Mouse (Mus musculus) liver, embryonic 13.5 days (tissue): Measurements from ENCODE around the gene Hemk1. TPM values are rescaled to one million over a fixed set of nuclear protein-coding genes. Genes with fewer than 3 reads are reported as not detected.

Experiments
- ATAC-seq: fragments of 200-750 bp; cut with Nextera tagmentation; 2 replicates; pipeline ENCODE4 v1.8.0; 2017; ENCODE audit warnings: low read depth, mild to moderate bottlenecking, moderate number of reproducible peaks, moderate library complexity
- DNase-seq: peaks from one replicate; pipeline ENCODE4 v3.0.0; 2022
- H3K27ac ChIP-seq: fragments of 300-500 bp; sonication (generic); 2 replicates; pipeline ENCODE4 v1.5.1; 2015; ENCODE audit warnings: moderate library complexity, mild to moderate bottlenecking, inconsistent platforms
- H3K27me3 ChIP-seq: fragments of 300-500 bp; sonication (generic); 2 replicates; pipeline ENCODE4 v1.6.1; 2015; ENCODE audit warnings: mild to moderate bottlenecking, inconsistent platforms
- H3K36me3 ChIP-seq: fragments of 300-500 bp; sonication (generic); 2 replicates; pipeline ENCODE4 v1.6.1; 2015; ENCODE audit warnings: mild to moderate bottlenecking, inconsistent platforms
- H3K4me1 ChIP-seq: fragments of 300-500 bp; sonication (generic); replicated peaks from 2 replicates; pipeline ENCODE4 v1.6.1; 2015; ENCODE audit warnings: inconsistent platforms
- H3K4me2 ChIP-seq: fragments of 300-500 bp; sonication (generic); 2 replicates; pipeline ENCODE4 v1.6.1; 2015; ENCODE audit warnings: inconsistent platforms, mild to moderate bottlenecking, moderate library complexity
- H3K4me3 ChIP-seq: fragments of 300-500 bp; sonication (generic); replicated peaks from 2 replicates; pipeline ENCODE4 v1.5.1; 2015; ENCODE audit warnings: mild to moderate bottlenecking, inconsistent platforms
- H3K9ac ChIP-seq: fragments of 300-500 bp; sonication (generic); 2 replicates; pipeline ENCODE4 v1.6.1; 2015; ENCODE audit warnings: mild to moderate bottlenecking, inconsistent platforms
- H3K9me3 ChIP-seq: fragments of 300-500 bp; sonication (generic); replicated peaks from 2 replicates; pipeline ENCODE4 v1.6.1; 2016; ENCODE audit warnings: inconsistent platforms
- WGBS: fragments of 180-500 bp; shearing (Covaris S2); methylation state at CpG from one replicate; pipeline ENCODE4 v1.1.7; 2015; ENCODE audit not compliant: insufficient replicate concordance; 5-methylcytosine and 5-hydroxymethylcytosine counted together
- polyA plus RNA-seq: library from polyadenylated mRNA; unstranded; fragments of >200 nt; fragmentation: Nextera tagmentation; extraction: Ambion mirVana; gene quantifications from 2 replicates; pipeline ENCODE4 v1.2.1, GENCODE M21; 2015

Gene Hemk1
- polyA plus RNA-seq, 1 experiment from 2014 or later, result 3.8 TPM

GRCm38 (mm10) chr9:107368302-107368701, 30.2 kb upstream of the Hemk1 start:
- Histone ChIP-seq H3K9ac (peak overlapping the region; percentile 76), H3K9me3 (no peaks in the 10 kb centered on the region), H3K4me1 (peaks cover 66% of the 10 kb centered on the region), H3K4me3 (no peak overlapping the region), H3K27ac (peak overlapping the region; percentile 98), H3K27me3 (peaks cover 22% of the 10 kb centered on the region), H3K36me3 (no peaks in the 10 kb centered on the region), H3K4me2 (peak overlapping the region; percentile 69)
- 70% methylated on average over 1 of the region's 1 CpGs for WGBS
- ATAC-seq (peak; percentile 37), DNase-seq (peak; percentile 67)

GRCm38 (mm10) chr9:107366644-107367043, 28.5 kb upstream of the Hemk1 start:
- peaks cover 26% of the 10 kb centered on the region for H3K27me3 ChIP-seq
- 6% methylated on average over 3 of the region's 3 CpGs for WGBS
- no peaks in the 10 kb centered on the region for H3K36me3 ChIP-seq
- DNase-seq (peak; percentile 57), ATAC-seq (no peak)
- no peak overlapping the region for H3K4me2 ChIP-seq
- H3K4me1 ChIP-seq, result peaks cover 50% of the 10 kb centered on the region
- H3K4me3 ChIP-seq, result no peak overlapping the region
- H3K27ac ChIP-seq, result no peak overlapping the region
- H3K9ac ChIP-seq, result no peak overlapping the region
- H3K9me3 ChIP-seq, result no peaks in the 10 kb centered on the region

GRCm38 (mm10) chr9:107360989-107361388, 22.8 kb upstream of the Hemk1 start:
- Histone ChIP-seq H3K36me3 (no peaks in the 10 kb centered on the region), H3K4me3 (no peak overlapping the region), H3K9ac (peak overlapping the region; percentile 17; the same call in 1 of the 2 replicates), H3K4me2 (no peak overlapping the region), H3K27me3 (peaks cover 33% of the 10 kb centered on the region), H3K27ac (no peak overlapping the region), H3K9me3 (no peaks in the 10 kb centered on the region), H3K4me1 (peaks cover 9% of the 10 kb centered on the region)
- DNase-seq (no peak), ATAC-seq (no peak)
- 24% methylated on average over 3 of the region's 3 CpGs for WGBS

DNA sequence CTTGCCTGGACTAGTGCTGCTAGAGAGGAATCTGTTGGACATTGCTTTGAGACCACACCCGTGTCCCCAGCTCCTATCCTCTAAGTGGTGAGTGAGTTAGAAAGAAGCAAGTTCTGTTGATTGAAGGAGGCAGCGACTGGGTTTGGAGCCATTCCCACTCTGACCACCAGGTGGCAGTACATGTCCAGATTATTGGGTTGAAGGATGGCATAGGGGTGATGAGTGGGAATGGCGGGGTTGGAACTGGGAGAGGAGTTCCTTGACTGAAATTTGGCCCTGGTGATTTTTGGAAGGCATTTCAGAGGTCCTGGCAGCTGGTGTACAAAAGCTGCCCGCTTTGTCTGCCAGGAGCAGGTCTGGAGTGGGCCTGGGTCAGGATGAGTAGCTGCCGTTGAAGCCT, 19.5 kb upstream of the Hemk1 start:
- H3K36me3 ChIP-seq, result no peaks in the 10 kb centered on the region
- peak; percentile 63 for DNase-seq
- no peak overlapping the region for H3K4me3 ChIP-seq
- H3K9me3 ChIP-seq, result no peaks in the 10 kb centered on the region
- H3K27me3 ChIP-seq, result peaks cover 38% of the 10 kb centered on the region
- H3K4me2 ChIP-seq, result no peak overlapping the region
- no peak overlapping the region for H3K27ac ChIP-seq
- WGBS, result 24% methylated on average over 5 of the region's 5 CpGs
- peak; percentile 24; the same call in 1 of the 2 replicates for ATAC-seq
- H3K9ac ChIP-seq, result no peak overlapping the region
- H3K4me1 ChIP-seq, result peaks cover 9% of the 10 kb centered on the region

DNA sequence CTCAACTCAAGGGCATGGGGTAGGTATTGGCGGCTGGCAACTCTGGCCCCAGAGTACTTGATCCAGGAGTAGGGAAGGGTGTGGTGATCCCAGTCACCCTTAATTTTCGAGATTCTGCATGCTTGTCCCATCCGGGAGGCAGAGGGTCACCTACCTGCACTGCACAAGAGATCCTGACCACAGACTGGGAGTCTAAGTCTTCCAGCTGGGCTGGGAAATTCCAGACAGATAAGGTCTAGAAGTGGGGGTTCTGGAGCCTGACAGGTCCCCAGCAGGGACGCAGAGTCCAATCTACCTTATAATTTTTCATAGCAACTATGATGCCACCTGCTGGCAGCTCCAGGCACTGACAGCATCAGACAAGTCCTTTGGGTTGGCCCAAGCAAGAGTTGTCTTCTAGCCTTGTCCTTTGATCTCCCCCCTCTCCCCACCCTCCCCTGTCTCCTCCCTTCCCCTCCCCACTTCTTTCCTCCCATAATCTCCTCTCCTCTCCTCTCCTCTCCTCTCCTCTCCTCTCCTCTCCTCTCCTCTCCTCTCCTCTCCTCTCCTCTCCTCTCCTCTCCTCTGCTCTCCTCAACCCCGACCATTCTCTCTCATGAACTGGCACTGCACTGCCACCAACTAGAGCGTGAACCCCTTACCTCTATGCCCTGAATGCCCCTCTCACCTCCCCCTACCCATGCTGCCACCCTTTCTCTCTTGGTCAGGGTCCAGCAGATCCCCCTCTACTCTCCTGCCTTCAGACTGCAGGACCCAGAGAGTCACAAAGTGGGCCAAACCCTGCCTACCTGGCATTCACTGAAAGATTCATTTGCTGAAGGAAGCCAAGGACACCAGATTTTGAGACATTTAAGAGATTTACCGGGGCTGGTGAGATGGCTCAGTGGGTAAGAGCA, 18.0 kb upstream of the Hemk1 start:
- DNase-seq, result peak; percentile 50

GRCm38 (mm10) chr9:107354826-107355225, 16.7 kb upstream of the Hemk1 start:
- Histone ChIP-seq H3K9ac (no peak overlapping the region), H3K36me3 (no peaks in the 10 kb centered on the region), H3K27ac (no peak overlapping the region), H3K4me3 (no peak overlapping the region), H3K27me3 (peaks cover 45% of the 10 kb centered on the region), H3K4me1 (no peaks in the 10 kb centered on the region; the same call in 1 of the 2 replicates), H3K9me3 (no peaks in the 10 kb centered on the region), H3K4me2 (no peak overlapping the region)
- 42% methylated on average over 1 of the region's 1 CpGs for whole genome bisulfite sequencing
- no peak for ATAC-seq
- no peak for DNase-seq

More for the DNA sequence above, 18.0 kb upstream of the Hemk1 start:
- Histone ChIP-seq H3K4me3 (no peak overlapping the region), H3K27me3 (peaks cover 39% of the 10 kb centered on the region), H3K9me3 (no peaks in the 10 kb centered on the region), H3K4me1 (peaks cover 8% of the 10 kb centered on the region), H3K4me2 (no peak overlapping the region), H3K27ac (no peak overlapping the region), H3K36me3 (no peaks in the 10 kb centered on the region), H3K9ac (no peak overlapping the region)
- WGBS, result 32% methylated on average over 6 of the region's 7 CpGs
- no peak for ATAC-seq

DNA sequence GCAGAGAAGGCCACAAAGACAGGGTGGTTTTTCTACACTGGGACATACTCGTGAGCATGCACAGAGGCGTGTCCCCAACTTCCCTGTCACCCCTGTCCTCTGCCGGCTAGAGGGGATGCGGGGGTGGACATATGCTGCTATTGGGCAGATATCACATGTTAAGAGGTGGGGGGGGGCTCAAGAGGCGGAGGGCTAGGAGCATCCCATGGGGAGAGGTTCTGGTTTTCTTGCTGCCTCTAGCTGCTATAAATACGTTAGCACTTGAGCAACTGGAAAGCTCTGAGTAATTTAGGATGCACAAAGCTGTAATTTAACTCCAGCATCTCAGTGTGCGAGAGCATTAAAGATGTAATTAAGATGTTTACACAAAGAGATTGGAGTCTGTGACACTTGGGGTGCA, 11.2 kb upstream of the Hemk1 start:
- Histone ChIP-seq H3K27ac (no peak overlapping the region), H3K9me3 (no peaks in the 10 kb centered on the region), H3K27me3 (peaks cover 23% of the 10 kb centered on the region; the same call in 1 of the 2 replicates), H3K4me2 (no peak overlapping the region), H3K9ac (no peak overlapping the region), H3K36me3 (no peaks in the 10 kb centered on the region), H3K4me1 (no peaks in the 10 kb centered on the region), H3K4me3 (no peak overlapping the region)
- 57% methylated on average over 7 of the region's 7 CpGs for WGBS
- ATAC-seq (no peak), DNase-seq (no peak)

DNA sequence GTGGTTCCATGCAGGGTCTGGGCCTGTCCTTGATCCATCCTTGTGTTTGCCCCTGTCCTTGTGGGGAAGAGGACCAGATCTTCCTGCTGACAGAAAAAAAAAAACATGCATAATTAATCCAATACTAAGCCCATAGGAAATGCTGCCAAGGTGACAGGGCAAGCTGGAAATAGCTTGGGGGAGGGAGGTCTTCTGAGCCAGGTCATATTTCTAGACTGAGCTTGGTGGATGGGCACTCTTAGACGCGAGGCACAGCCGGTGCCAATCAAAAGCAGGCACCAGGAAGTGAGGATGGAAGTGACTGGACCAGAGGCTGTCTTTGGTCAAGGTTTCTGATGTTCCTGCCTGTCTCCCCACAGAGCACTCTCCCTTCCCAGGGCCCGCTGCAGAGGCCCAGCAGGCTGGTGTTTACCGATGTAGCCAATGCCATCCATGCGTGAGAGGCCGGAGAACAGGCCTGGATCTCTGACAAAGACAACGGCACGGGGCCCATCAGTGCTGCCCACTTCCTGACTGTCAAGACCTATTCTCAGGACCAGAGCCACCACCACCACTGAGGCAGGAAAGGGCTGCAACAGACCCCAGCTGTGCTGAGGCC, 9.5 kb upstream of the Hemk1 start:
- WGBS, result 53% methylated on average over 9 of the region's 9 CpGs
- ATAC-seq, result no peak

DNA sequence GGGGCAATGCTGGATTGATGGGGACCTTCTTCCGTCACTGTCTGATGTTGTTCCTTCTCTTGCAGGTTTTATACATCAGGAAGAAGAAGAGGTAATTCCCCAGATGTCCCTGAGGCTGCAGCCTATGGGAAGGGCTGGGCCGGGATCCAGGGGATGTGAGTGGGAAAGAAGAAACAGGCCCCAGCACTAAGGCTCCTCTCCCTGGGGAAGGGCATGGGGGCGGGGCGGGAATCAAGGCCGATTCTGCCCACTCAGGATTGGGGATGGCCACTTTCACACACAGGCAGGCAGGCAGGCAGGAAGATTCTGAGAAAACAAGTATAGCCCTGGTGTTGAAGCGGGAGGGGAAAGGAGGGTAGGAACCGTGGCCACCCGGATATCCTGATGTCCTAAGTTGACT, 7.9 kb upstream of the Hemk1 start:
- Histone ChIP-seq H3K4me3 (no peak overlapping the region), H3K27ac (no peak overlapping the region), H3K36me3 (no peaks in the 10 kb centered on the region), H3K27me3 (peaks cover 40% of the 10 kb centered on the region), H3K4me1 (peaks cover under 1% of the 10 kb centered on the region), H3K4me2 (no peak overlapping the region), H3K9me3 (no peaks in the 10 kb centered on the region), H3K9ac (no peak overlapping the region; the same call in 1 of the 2 replicates)
- ATAC-seq (no peak), DNase-seq (no peak)
- 80% methylated on average over 8 of the region's 8 CpGs for WGBS

More for the DNA sequence above, 9.5 kb upstream of the Hemk1 start:
- H3K36me3 ChIP-seq, result no peaks in the 10 kb centered on the region
- peaks cover 30% of the 10 kb centered on the region for H3K27me3 ChIP-seq
- no peaks in the 10 kb centered on the region for H3K4me1 ChIP-seq
- no peak overlapping the region for H3K4me3 ChIP-seq
- H3K9me3 ChIP-seq, result no peaks in the 10 kb centered on the region
- no peak overlapping the region for H3K27ac ChIP-seq
- no peak overlapping the region for H3K9ac ChIP-seq
- no peak overlapping the region for H3K4me2 ChIP-seq
- no peak for DNase-seq

DNA sequence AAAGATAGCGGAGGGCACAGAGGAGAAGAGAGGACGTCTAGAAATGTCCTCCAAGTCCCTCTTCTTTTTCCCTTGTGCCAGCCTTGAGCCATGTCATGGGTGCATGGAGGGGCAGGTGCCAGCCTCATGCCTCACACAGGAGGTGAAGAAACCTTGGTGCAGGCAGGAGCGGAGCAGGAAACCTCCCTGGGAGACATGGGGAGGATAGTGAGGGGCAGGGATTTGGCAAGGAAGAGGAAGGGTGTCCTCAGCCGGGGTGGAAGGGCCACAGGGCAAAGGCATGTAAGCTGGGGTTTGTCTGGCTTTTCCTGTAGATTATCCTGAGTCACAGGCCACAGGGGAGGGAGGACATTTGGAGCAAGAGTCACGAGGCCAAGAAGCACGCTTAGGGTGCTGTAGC, 5.9 kb upstream of the Hemk1 start:
- no peaks in the 10 kb centered on the region for H3K9me3 ChIP-seq
- H3K4me1 ChIP-seq, result peaks cover 10% of the 10 kb centered on the region
- no peaks in the 10 kb centered on the region for H3K36me3 ChIP-seq
- no peak for DNase-seq
- no peak overlapping the region for H3K27ac ChIP-seq
- 50% methylated on average over 6 of the region's 6 CpGs for WGBS
- ATAC-seq, result no peak
- H3K4me2 ChIP-seq, result no peak overlapping the region
- peaks cover 40% of the 10 kb centered on the region for H3K27me3 ChIP-seq
- no peak overlapping the region for H3K4me3 ChIP-seq
- H3K9ac ChIP-seq, result no peak overlapping the region

DNA sequence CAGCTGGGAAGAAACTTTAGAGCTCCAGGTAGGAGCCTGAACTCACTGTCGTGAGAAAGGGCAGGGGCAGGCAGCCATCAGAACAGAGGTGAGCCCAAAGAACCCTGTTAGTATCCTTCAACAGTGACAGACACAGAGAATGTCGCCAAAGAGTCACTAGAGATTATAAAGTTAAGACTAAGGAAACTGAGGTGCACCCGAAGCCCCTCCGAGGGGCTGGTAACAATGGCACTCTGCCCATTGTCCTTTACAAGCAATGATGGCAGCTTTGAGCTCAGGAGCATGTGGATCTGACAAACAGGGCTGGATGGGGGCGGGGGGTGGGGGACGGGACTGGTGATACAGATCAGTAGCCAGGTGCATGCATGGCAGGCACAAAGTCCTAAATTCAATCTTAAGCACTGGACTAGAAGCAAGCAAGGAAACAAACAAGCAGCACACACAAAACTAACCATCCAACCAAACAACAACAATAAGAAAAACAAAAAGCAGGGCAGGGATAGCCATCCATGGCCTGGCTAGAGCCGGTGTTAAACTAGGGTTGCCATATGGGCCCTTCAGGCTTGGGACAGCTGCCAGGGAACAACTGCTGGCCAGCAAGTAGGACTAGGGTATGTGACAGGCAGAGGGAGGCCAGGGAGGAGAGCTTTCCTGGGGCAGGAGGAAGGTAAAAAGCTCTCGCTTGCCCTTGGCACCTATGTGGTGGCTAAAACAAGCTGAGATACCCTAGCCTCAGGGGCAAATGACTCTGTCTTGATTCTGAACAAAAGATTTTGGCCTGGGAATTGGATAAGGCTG, 5.2 kb upstream of the Hemk1 start:
- Histone ChIP-seq H3K4me3 (no peak overlapping the region), H3K9me3 (no peaks in the 10 kb centered on the region), H3K4me2 (no peak overlapping the region), H3K27me3 (peaks cover 40% of the 10 kb centered on the region), H3K9ac (no peak overlapping the region), H3K36me3 (no peaks in the 10 kb centered on the region), H3K27ac (no peak overlapping the region), H3K4me1 (peaks cover 16% of the 10 kb centered on the region)
- DNase-seq (no peak), ATAC-seq (no peak)
- WGBS, result 50% methylated on average over 8 of the region's 8 CpGs
